Mouse (Mus musculus) urinary bladder, postnatal 0 days (tissue): ENCODE results near the gene Lipk. TPM values are rescaled to one million over a fixed set of nuclear protein-coding genes. Genes with fewer than 3 reads are reported as not detected.

Source experiments
- microRNA-seq: library from miRNA; unstranded; fragments of <30 nt; microRNA quantifications from one replicate; pipeline ENCODE4, GENCODE M21; 2016
- polyA plus RNA-seq: library from polyadenylated mRNA; unstranded; fragments of >200 nt; fragmentation: Nextera tagmentation; extraction: Ambion mirVana; gene quantifications from 2 replicates; pipeline ENCODE4 v1.2.1, GENCODE M21; 2015

Gene Lipk
- polyA plus RNA-seq, result 0.17 and 0.28 TPM in 2 replicates

DNA sequence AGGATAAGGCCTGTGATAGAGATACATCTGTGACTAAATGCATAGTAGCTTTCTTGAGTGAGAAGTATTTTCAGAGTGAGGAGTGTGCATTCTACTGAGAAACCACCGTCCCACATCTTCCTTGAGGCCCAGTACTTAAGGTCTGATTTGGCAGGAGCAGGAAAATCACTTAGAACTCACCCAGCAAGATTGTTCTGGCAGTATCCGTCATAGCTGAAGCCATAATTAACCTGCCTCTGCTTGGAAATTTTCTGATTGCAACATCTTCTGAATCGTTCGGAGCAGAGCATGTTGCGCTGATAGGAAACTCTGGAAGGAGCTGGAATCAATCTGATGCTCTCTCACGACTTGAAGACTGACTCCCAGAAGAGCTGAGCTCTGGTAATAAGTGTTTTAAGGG lies at the start of gene Lipk:
TSS of gene Lipk (plus strand) at position 289 of the 400 bp plus-strand sequence.

DNA sequence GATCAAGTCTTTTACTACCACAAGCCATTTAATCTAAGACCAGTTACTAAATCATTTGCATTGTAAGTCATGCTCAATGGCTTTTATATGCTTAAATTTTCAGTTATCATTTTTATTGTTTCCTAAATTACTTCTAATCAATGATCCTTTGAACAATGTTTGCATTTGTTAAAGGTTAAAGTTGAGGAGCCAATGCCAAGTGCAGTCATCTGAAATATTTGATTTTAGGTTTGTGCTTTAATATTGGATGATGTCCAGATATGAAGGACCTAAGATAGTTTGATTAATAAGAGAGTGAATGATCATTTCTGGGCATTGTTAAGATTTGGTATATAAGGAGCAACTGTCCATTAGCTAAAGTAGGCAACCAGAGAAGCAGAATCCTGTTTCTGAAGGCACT lies 47.2 kb upstream of the Lipk start, which contains the start of gene Lipf:
TSS of gene Lipf (plus strand) at position 301 of the 400 bp plus-strand sequence.

DNA sequence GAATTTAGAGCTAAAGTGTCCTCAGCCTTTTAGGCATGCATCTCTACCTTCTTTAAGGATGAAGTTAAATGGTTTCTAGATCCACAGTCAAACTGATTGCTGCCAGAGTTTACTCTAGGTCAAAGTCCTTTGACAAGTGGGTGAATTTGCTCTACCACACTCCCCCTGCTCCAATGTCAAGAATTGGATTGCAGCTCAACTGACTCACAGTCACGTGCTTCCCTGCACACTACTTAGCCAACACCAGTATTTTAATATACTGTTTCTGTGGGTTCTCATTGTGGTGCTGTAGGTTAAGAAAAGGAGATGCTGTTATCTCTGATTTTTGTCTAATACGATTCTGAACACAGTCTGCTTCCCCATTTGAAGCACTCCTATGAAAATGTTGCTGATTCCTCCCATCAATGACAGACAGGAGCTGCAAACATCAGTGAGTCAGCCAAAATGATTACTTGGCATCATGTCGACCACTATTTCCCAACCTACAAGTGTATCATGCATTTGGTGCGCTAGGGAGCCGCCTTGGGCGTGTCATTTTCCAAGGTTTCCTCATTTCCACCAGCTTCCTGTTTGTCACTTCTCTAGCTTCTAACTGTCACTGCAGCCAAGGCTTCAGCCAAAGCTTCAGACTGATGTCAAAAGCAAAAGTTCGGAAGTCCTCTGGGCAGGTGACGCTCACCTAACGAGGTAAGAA lies 58.8 kb downstream of the Lipk start, which contains the start of gene Lipn:
TSS of gene Lipn (plus strand) at position 580 of the 694 bp plus-strand sequence.

Small RNA genes within 50 kb of the gene (microRNA-seq; reads per million reads assigned to microRNA genes)
- not detected for gene Gm23334

Other genes starting within 250 kb of the Lipk start
- gene Lipo3, start 246.3 kb upstream of the Lipk start, polyA plus RNA-seq, result 12.7 and 13.7 TPM in 2 replicates
- not detected in 2 replicates for gene Lipo1, start 220.8 kb upstream of the Lipk start, polyA plus RNA-seq
- not detected in 2 replicates for gene Lipf, start 47.1 kb upstream of the Lipk start, polyA plus RNA-seq
- gene Lipn, start 59.1 kb downstream of the Lipk start, polyA plus RNA-seq, result not detected in 2 replicates
- not detected in 2 replicates for gene Lipm, start 92.6 kb downstream of the Lipk start, polyA plus RNA-seq
- 8.7 and 11.5 TPM in 2 replicates for gene Ankrd22, start 157.8 kb downstream of the Lipk start, polyA plus RNA-seq
- 8.8 and 9.0 TPM in 2 replicates for gene Stambpl1, start 183.9 kb downstream of the Lipk start, polyA plus RNA-seq
- 16,285 and 17,636 TPM in 2 replicates for gene Acta2, start 247.3 kb downstream of the Lipk start, polyA plus RNA-seq